Mouse (Mus musculus) neural tube, embryonic 10.5 days (tissue): ENCODE data around the gene Anxa3.

Source experiments
- DNase-seq: peaks from one replicate; pipeline ENCODE4 v3.0.0-alpha.2; 2017; ENCODE audit warnings: low spot score; ENCODE audit errors: extremely low spot score

Anxa3 gene

GRCm38 (mm10) chr5:96792936-96793718 lies at the start of gene Anxa3:
TSS of gene Anxa3 (plus strand) at chr5:96793339.
- peak; percentile 46 for DNase-seq

GRCm38 (mm10) chr5:96747195-96747984 lies 45.7 kb upstream of the Anxa3 start:
- DNase-seq, result no peak

GRCm38 (mm10) chr5:96757615-96758014 lies 35.5 kb upstream of the Anxa3 start:
- DNase-seq, result no peak

- no peak for DNase-seq
These were observed 31.1 kb upstream of the Anxa3 start for GRCm38 (mm10) chr5:96762021-96762420.

GRCm38 (mm10) chr5:96768846-96769471 lies 24.2 kb upstream of the Anxa3 start:
- peak; percentile 69 for DNase-seq

- DNase-seq, result no peak
These were observed 9.4 kb upstream of the Anxa3 start for GRCm38 (mm10) chr5:96783506-96784288.

- no peak for DNase-seq
These were observed 8.0 kb upstream of the Anxa3 start for GRCm38 (mm10) chr5:96785096-96785495.

GRCm38 (mm10) chr5:96792422-96792821 lies 717 bp upstream of the Anxa3 start:
- no peak for DNase-seq

- no peak for DNase-seq
These were observed 955 bp downstream of the Anxa3 start for GRCm38 (mm10) chr5:96793953-96794635.

GRCm38 (mm10) chr5:96795752-96796151 lies 2.6 kb downstream of the Anxa3 start:
- DNase-seq, result no peak

- no peak for DNase-seq
These were observed 4.3 kb downstream of the Anxa3 start for GRCm38 (mm10) chr5:96797465-96797864.

- no peak for DNase-seq
These were observed 6.0 kb downstream of the Anxa3 start for GRCm38 (mm10) chr5:96799165-96799564.

GRCm38 (mm10) chr5:96799969-96800368 lies 6.8 kb downstream of the Anxa3 start:
- no peak for DNase-seq

GRCm38 (mm10) chr5:96802185-96802584 lies 9.0 kb downstream of the Anxa3 start:
- no peak for DNase-seq

- no peak for DNase-seq
These were observed 10.0 kb downstream of the Anxa3 start for GRCm38 (mm10) chr5:96803091-96803490.

- DNase-seq, result no peak
These were observed 11.2 kb downstream of the Anxa3 start for GRCm38 (mm10) chr5:96804304-96804703.

- no peak for DNase-seq
These were observed 11.7 kb downstream of the Anxa3 start for GRCm38 (mm10) chr5:96804813-96805212.

GRCm38 (mm10) chr5:96810620-96811019 lies 17.5 kb downstream of the Anxa3 start:
- no peak for DNase-seq

- no peak for DNase-seq
These were observed 31.7 kb downstream of the Anxa3 start for GRCm38 (mm10) chr5:96824769-96825327.

- DNase-seq, result no peak
These were observed 34.0 kb downstream of the Anxa3 start for GRCm38 (mm10) chr5:96827176-96827575.
